In genomic region chr5:26007697-26008096, GRCm38 (mm10) we compare ENCODE assay signal across 16 mouse cellular contexts. TPM values are rescaled to one million over a fixed set of nuclear protein-coding genes. Genes with fewer than 3 reads are reported as not detected.
DNase-seq lines count a peak whose midpoint lies in the region; ATAC-seq and TF ChIP-seq lines count a peak whose summit lies in the region.
"Not testable (repeated sequence)": the region's sequence is repeated elsewhere in the genome, so short reads cannot be mapped to it uniquely, and the experiment has no call there.
"Had no signal": no experiment of that assay in that cellular context is flagged by ENCODE, and none has a peak within 500 bp of the region (broad histone marks: within the 10 kb centered on the region; RNA-seq: fewer than 3 reads in every experiment).

No protein-coding gene starts in this region.

- H3K9me3 ChIP-seq in heart, embryonic 11.5 days (replicated peaks; ENCODE audit: control insufficient read depth, low read length); hindbrain, embryonic 12.5 days (replicated peaks); kidney, embryonic 15.5 days (replicated peaks); midbrain, embryonic 14.5 days (ENCODE audit: control insufficient read depth, low read length); neural tube, embryonic 13.5 days; stomach, postnatal 0 days (ENCODE audit: control insufficient read depth, low read length): not testable (repeated sequence)

- TF ChIP-seq EP300 in stomach, postnatal 0 days (optimal IDR thresholded peaks at IDR 0.05) = not testable (repeated sequence)

- WGBS in heart, embryonic 11.5 days (ENCODE audit: insufficient replicate concordance) = 53% methylated on average over 5 of the region's 7 CpGs
- WGBS in hindbrain, embryonic 12.5 days = 68% methylated on average over 7 of the region's 7 CpGs
- WGBS in kidney, embryonic 15.5 days = 69% methylated on average over 7 of the region's 7 CpGs
- WGBS in midbrain, embryonic 14.5 days = 69% methylated on average over 6 of the region's 7 CpGs
- 70% methylated on average over 7 of the region's 7 CpGs for WGBS in neural tube, embryonic 13.5 days
- WGBS in stomach, postnatal 0 days = 69% methylated on average over 6 of the region's 7 CpGs

- not testable (repeated sequence) for H3K36me3 ChIP-seq in heart, embryonic 11.5 days (ENCODE audit: control insufficient read depth, insufficient read depth, low read length); hindbrain, embryonic 12.5 days; kidney, embryonic 15.5 days; midbrain, embryonic 14.5 days (ENCODE audit: control insufficient read depth, insufficient read depth, low read length); neural tube, embryonic 13.5 days; stomach, postnatal 0 days (ENCODE audit: control insufficient read depth, insufficient read depth, low read length)

- H3K27me3 ChIP-seq in heart, embryonic 11.5 days (ENCODE audit: control insufficient read depth, insufficient read depth, low read length); hindbrain, embryonic 12.5 days; kidney, embryonic 15.5 days; midbrain, embryonic 14.5 days (ENCODE audit: control insufficient read depth, insufficient read depth, low read length); neural tube, embryonic 13.5 days; stomach, postnatal 0 days (ENCODE audit: control insufficient read depth, insufficient read depth, low read length): not testable (repeated sequence)

- not testable (repeated sequence) for H3K9ac ChIP-seq in heart, embryonic 11.5 days (ENCODE audit: low read depth, low read length); hindbrain, embryonic 12.5 days; kidney, embryonic 15.5 days; midbrain, embryonic 14.5 days (replicated peaks; ENCODE audit: low read length); neural tube, embryonic 13.5 days; stomach, postnatal 0 days (ENCODE audit: low read length)

- H3K4me2 ChIP-seq in heart, embryonic 11.5 days; kidney, embryonic 15.5 days; stomach, postnatal 0 days (replicated peaks; ENCODE audit: low read depth): not testable (repeated sequence)
- peak overlapping the region; percentile 50; the same call in 1 of the 2 replicates for H3K4me2 ChIP-seq in hindbrain, embryonic 12.5 days (replicated peaks)
- peak overlapping the region; percentile 64 for H3K4me2 ChIP-seq in midbrain, embryonic 14.5 days (ENCODE audit: low read length)
- H3K4me2 ChIP-seq in neural tube, embryonic 13.5 days = peak overlapping the region; percentile 52

- not testable (repeated sequence) for TF ChIP-seq CTCF in stomach, postnatal 0 days (IDR thresholded peaks at IDR 0.05; ENCODE audit: low read depth)

- not testable (repeated sequence) for H3K4me1 ChIP-seq in heart, embryonic 11.5 days (ENCODE audit: control insufficient read depth, insufficient read depth, low read length); hindbrain, embryonic 12.5 days; kidney, embryonic 15.5 days; midbrain, embryonic 14.5 days (ENCODE audit: control insufficient read depth, insufficient read depth, low read length); neural tube, embryonic 13.5 days (replicated peaks); stomach, postnatal 0 days (replicated peaks; ENCODE audit: control insufficient read depth, insufficient read depth)

- DNase-seq in cerebellum, postnatal 14 days = peak; percentile 11 to 68
- DNase-seq in midbrain, embryonic 14.5 days; stomach, postnatal 0 days (ENCODE audit: low spot score): not testable (repeated sequence)

- H3K4me3 ChIP-seq in heart, embryonic 11.5 days (ENCODE audit: low read depth, low read length); hindbrain, embryonic 12.5 days; kidney, embryonic 15.5 days (replicated peaks); midbrain, embryonic 14.5 days (replicated peaks; ENCODE audit: low read depth, low read length); stomach, postnatal 0 days (ENCODE audit: low read depth, low read length): not testable (repeated sequence)
- 0 out of 2 replicates have a peak overlapping the region, but pooled peaks have one; percentile 31 for H3K4me3 ChIP-seq in neural tube, embryonic 13.5 days

- H3K27ac ChIP-seq in heart, embryonic 11.5 days (ENCODE audit: low read depth, low read length); hindbrain, embryonic 12.5 days; kidney, embryonic 15.5 days; midbrain, embryonic 14.5 days (replicated peaks; ENCODE audit: low read depth, low read length); neural tube, embryonic 13.5 days (replicated peaks); stomach, postnatal 0 days (replicated peaks): not testable (repeated sequence)

- ATAC-seq in heart, embryonic 11.5 days (replicated peaks; ENCODE audit: insufficient number of reproducible peaks, low FRiP score, low TSS enrichment) = 0 out of 2 replicates have a peak, but pooled peaks have one; percentile 10
- ATAC-seq in hindbrain, embryonic 12.5 days (ENCODE audit: low FRiP score) = peak; percentile 8; the same call in 1 of the 2 replicates
- ATAC-seq in kidney, embryonic 15.5 days (replicated peaks; ENCODE audit: low FRiP score) = peak; percentile 15; the same call in 1 of the 2 replicates
- peak; percentile 40; the same call in 1 of the 2 replicates for ATAC-seq in midbrain, embryonic 14.5 days (ENCODE audit: low FRiP score, low TSS enrichment)
- ATAC-seq in neural tube, embryonic 13.5 days (ENCODE audit: low read depth) = not testable (repeated sequence)
- 0 out of 2 replicates have a peak, but pooled peaks have one; percentile 6 for ATAC-seq in stomach, postnatal 0 days (ENCODE audit: low FRiP score, low TSS enrichment)

RNA-seq across cellular contexts. Expression of gene Gm1979, which starts 3.1 kb away (rescaled TPM):
- 0.31 TPM in 1 of 2 replicates, not detected in the other for polyA plus RNA-seq in heart, embryonic 11.5 days (2014; fragmentation: Nextera tagmentation; extraction: Ambion mirVana)
- not detected in 2 replicates for polyA plus RNA-seq in hindbrain, embryonic 12.5 days (2016; fragmentation: Nextera tagmentation; extraction: Ambion mirVana)
- polyA plus RNA-seq in kidney, embryonic 15.5 days (2015; fragmentation: Nextera tagmentation; extraction: Ambion mirVana) = 0.19 TPM in 1 of 2 replicates, not detected in the other
- 0.19 and 0.36 TPM in 2 replicates for polyA plus RNA-seq in midbrain, embryonic 14.5 days (2014; fragmentation: Nextera tagmentation; extraction: Ambion mirVana)
- not detected in 2 replicates for polyA plus RNA-seq in neural tube, embryonic 13.5 days (2015; fragmentation: Nextera tagmentation; extraction: Ambion mirVana)
- polyA plus RNA-seq in stomach, postnatal 0 days (2015; fragmentation: Nextera tagmentation; extraction: Ambion mirVana) = 0.05 TPM in 1 of 2 replicates, not detected in the other
- polyA plus RNA-seq: C2C12; heart, adult 2 months; heart, postnatal 0 days; intestine, embryonic 16.5 days; limb, embryonic 10.5 days; liver, adult 2 months; liver, embryonic 16.5 days; lung, postnatal 0 days; macrophage had no signal

RNA-seq across cellular contexts. Expression of gene Gm5862, which starts 15.0 kb away (rescaled TPM):
- not detected in 2 replicates for polyA plus RNA-seq in heart, embryonic 11.5 days (2014; fragmentation: Nextera tagmentation; extraction: Ambion mirVana)
- polyA plus RNA-seq in hindbrain, embryonic 12.5 days (2016; fragmentation: Nextera tagmentation; extraction: Ambion mirVana) = not detected in 2 replicates
- polyA plus RNA-seq in kidney, embryonic 15.5 days (2015; fragmentation: Nextera tagmentation; extraction: Ambion mirVana) = not detected in 2 replicates
- 0.11 TPM in 1 of 2 replicates, not detected in the other for polyA plus RNA-seq in midbrain, embryonic 14.5 days (2014; fragmentation: Nextera tagmentation; extraction: Ambion mirVana)
- polyA plus RNA-seq in neural tube, embryonic 13.5 days (2015; fragmentation: Nextera tagmentation; extraction: Ambion mirVana) = not detected in 2 replicates
- polyA plus RNA-seq in stomach, postnatal 0 days (2015; fragmentation: Nextera tagmentation; extraction: Ambion mirVana) = not detected in 2 replicates
- polyA plus RNA-seq: C2C12; heart, adult 2 months; heart, postnatal 0 days; intestine, embryonic 16.5 days; limb, embryonic 10.5 days; liver, adult 2 months; liver, embryonic 16.5 days; lung, postnatal 0 days; macrophage had no signal

RNA-seq across cellular contexts. Expression of gene Gm21698, which starts 19.2 kb away (rescaled TPM):
- 0.23 and 0.26 TPM in 2 replicates for polyA plus RNA-seq in heart, embryonic 11.5 days (2014; fragmentation: Nextera tagmentation; extraction: Ambion mirVana)
- 0.20 TPM in 1 of 2 replicates, not detected in the other for polyA plus RNA-seq in hindbrain, embryonic 12.5 days (2016; fragmentation: Nextera tagmentation; extraction: Ambion mirVana)
- polyA plus RNA-seq in kidney, embryonic 15.5 days (2015; fragmentation: Nextera tagmentation; extraction: Ambion mirVana) = 0.08 TPM in 1 of 2 replicates, not detected in the other
- 0.28 TPM in 1 of 2 replicates, not detected in the other for polyA plus RNA-seq in midbrain, embryonic 14.5 days (2014; fragmentation: Nextera tagmentation; extraction: Ambion mirVana)
- 0.20 TPM in 1 of 2 replicates, not detected in the other for polyA plus RNA-seq in neural tube, embryonic 13.5 days (2015; fragmentation: Nextera tagmentation; extraction: Ambion mirVana)
- polyA plus RNA-seq in stomach, postnatal 0 days (2015; fragmentation: Nextera tagmentation; extraction: Ambion mirVana) = not detected in 2 replicates
- polyA plus RNA-seq: C2C12; heart, adult 2 months; intestine, embryonic 16.5 days; limb, embryonic 10.5 days; liver, adult 2 months; liver, embryonic 16.5 days; lung, postnatal 0 days; macrophage had no signal

RNA-seq across cellular contexts. Expression of gene Speer4a, which starts 31.7 kb away (rescaled TPM):
- not detected in 2 replicates for polyA plus RNA-seq in heart, embryonic 11.5 days (2014; fragmentation: Nextera tagmentation; extraction: Ambion mirVana)
- not detected in 2 replicates for polyA plus RNA-seq in hindbrain, embryonic 12.5 days (2016; fragmentation: Nextera tagmentation; extraction: Ambion mirVana)
- polyA plus RNA-seq in kidney, embryonic 15.5 days (2015; fragmentation: Nextera tagmentation; extraction: Ambion mirVana) = not detected in 2 replicates
- 0.22 TPM in 1 of 2 replicates, not detected in the other for polyA plus RNA-seq in midbrain, embryonic 14.5 days (2014; fragmentation: Nextera tagmentation; extraction: Ambion mirVana)
- polyA plus RNA-seq in neural tube, embryonic 13.5 days (2015; fragmentation: Nextera tagmentation; extraction: Ambion mirVana) = not detected in 2 replicates
- polyA plus RNA-seq in stomach, postnatal 0 days (2015; fragmentation: Nextera tagmentation; extraction: Ambion mirVana) = 0.04 and 0.05 TPM in 2 replicates
- polyA plus RNA-seq: heart, adult 2 months; intestine, embryonic 16.5 days; limb, embryonic 10.5 days; liver, adult 2 months; liver, embryonic 16.5 days; lung, postnatal 0 days; macrophage had no signal

RNA-seq across cellular contexts. Expression of gene Gm21680, which starts 35.2 kb away (rescaled TPM):
- polyA plus RNA-seq in heart, embryonic 11.5 days (2014; fragmentation: Nextera tagmentation; extraction: Ambion mirVana) = 0.16 and 0.27 TPM in 2 replicates
- polyA plus RNA-seq in hindbrain, embryonic 12.5 days (2016; fragmentation: Nextera tagmentation; extraction: Ambion mirVana) = 0.08 TPM in 1 of 2 replicates, not detected in the other
- 0.12 TPM in 1 of 2 replicates, not detected in the other for polyA plus RNA-seq in kidney, embryonic 15.5 days (2015; fragmentation: Nextera tagmentation; extraction: Ambion mirVana)
- 0.18 TPM in 1 of 2 replicates, not detected in the other for polyA plus RNA-seq in midbrain, embryonic 14.5 days (2014; fragmentation: Nextera tagmentation; extraction: Ambion mirVana)
- polyA plus RNA-seq in neural tube, embryonic 13.5 days (2015; fragmentation: Nextera tagmentation; extraction: Ambion mirVana) = not detected in 2 replicates
- polyA plus RNA-seq in stomach, postnatal 0 days (2015; fragmentation: Nextera tagmentation; extraction: Ambion mirVana) = 0.04 TPM in 1 of 2 replicates, not detected in the other
- polyA plus RNA-seq: C2C12; heart, adult 2 months; heart, postnatal 0 days; intestine, embryonic 16.5 days; limb, embryonic 10.5 days; liver, adult 2 months; liver, embryonic 16.5 days; lung, postnatal 0 days; macrophage had no signal
